ENCODE assay signal across 20 mouse cellular contexts in the genomic region with DNA sequence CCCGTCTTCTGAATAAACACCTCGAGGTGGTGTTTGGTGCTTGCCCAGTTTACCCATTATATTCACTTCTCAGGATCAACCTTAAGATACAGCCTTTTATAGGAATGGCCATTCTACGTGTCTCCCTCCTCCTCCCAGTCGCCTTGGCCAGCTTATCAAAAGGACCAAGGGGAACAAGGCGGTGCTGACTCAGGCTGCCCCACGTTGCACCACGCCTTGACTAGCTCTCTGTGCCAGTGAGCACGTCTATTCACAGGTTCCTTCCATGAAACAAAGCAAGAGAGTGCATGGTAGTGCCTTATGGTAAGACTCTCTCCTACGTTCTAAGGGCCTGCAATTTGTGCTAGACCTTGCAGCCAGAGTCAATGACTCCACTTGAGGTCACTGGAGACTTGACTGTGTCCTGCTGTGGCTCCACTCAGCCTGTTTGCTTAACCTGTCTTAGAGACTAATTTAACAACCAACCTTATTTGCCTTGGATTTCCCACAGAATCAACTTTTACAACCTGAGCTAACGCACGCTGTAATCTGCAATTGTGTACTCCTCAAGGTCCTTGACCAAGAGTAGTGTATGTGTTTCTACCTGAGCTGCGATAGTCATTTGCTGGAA.
DNase-seq lines count a peak whose midpoint lies in the region; ATAC-seq lines count a peak whose summit lies in the region.
"Had no signal": no experiment of that assay in that cellular context is flagged by ENCODE, and none has a peak within 500 bp of the region (broad histone marks: within the 10 kb centered on the region; RNA-seq: fewer than 3 reads in every experiment).

No protein-coding gene starts in this region.

- H3K36me3 ChIP-seq in intestine, embryonic 15.5 days, result no peaks in the 10 kb centered on the region
- no peaks in the 10 kb centered on the region for H3K36me3 ChIP-seq in liver, embryonic 15.5 days (replicated peaks)
- H3K36me3 ChIP-seq in hindbrain, embryonic 12.5 days, result no peaks in the 10 kb centered on the region
- H3K36me3 ChIP-seq: embryonic facial prominence, embryonic 13.5 days; heart, embryonic 13.5 days; midbrain, embryonic 10.5 days had no signal

- ATAC-seq in intestine, embryonic 15.5 days, result peak; percentile 54
- ATAC-seq in liver, embryonic 15.5 days (ENCODE audit: insufficient read depth), result peak; percentile 80
- ATAC-seq in megakaryocyte-erythroid progenitor cell, adult 5-6 weeks (replicated peaks; ENCODE audit: low FRiP score, low TSS enrichment, poor library complexity, severe bottlenecking), result peak; percentile 60
- no peak for ATAC-seq in hindbrain, embryonic 12.5 days (ENCODE audit: low FRiP score)
- ATAC-seq: forebrain, embryonic 16.5 days; hindbrain, embryonic 16.5 days had no signal

- no peaks in the 10 kb centered on the region for H3K9me3 ChIP-seq in intestine, embryonic 15.5 days
- H3K9me3 ChIP-seq in liver, embryonic 15.5 days (replicated peaks), result no peaks in the 10 kb centered on the region
- no peaks in the 10 kb centered on the region for H3K9me3 ChIP-seq in hindbrain, embryonic 12.5 days (replicated peaks)
- H3K9me3 ChIP-seq: embryonic facial prominence, embryonic 13.5 days; heart, embryonic 13.5 days; midbrain, embryonic 10.5 days had no signal

- no peaks in the 10 kb centered on the region for H3K27me3 ChIP-seq in intestine, embryonic 15.5 days (replicated peaks)
- H3K27me3 ChIP-seq in liver, embryonic 15.5 days, result no peaks in the 10 kb centered on the region
- H3K27me3 ChIP-seq in hindbrain, embryonic 12.5 days, result no peaks in the 10 kb centered on the region
- H3K27me3 ChIP-seq: embryonic facial prominence, embryonic 13.5 days; heart, embryonic 13.5 days had no signal

- no peak overlapping the region for H3K4me2 ChIP-seq in intestine, embryonic 15.5 days (replicated peaks)
- 0 out of 2 replicates have a peak overlapping the region, but pooled peaks have one; percentile 1 for H3K4me2 ChIP-seq in liver, embryonic 15.5 days
- H3K4me2 ChIP-seq in hindbrain, embryonic 12.5 days (replicated peaks), result no peak overlapping the region
- H3K4me2 ChIP-seq: embryonic facial prominence, embryonic 13.5 days; heart, embryonic 13.5 days had no signal

- 0 out of 2 replicates have a peak overlapping the region, but pooled peaks have one; percentile 32 for H3K27ac ChIP-seq in intestine, embryonic 15.5 days
- H3K27ac ChIP-seq in liver, embryonic 15.5 days (replicated peaks), result 0 out of 2 replicates have a peak overlapping the region, but pooled peaks have one; percentile 6
- H3K27ac ChIP-seq in hindbrain, embryonic 12.5 days, result no peak overlapping the region
- H3K27ac ChIP-seq: embryonic facial prominence, embryonic 13.5 days; heart, embryonic 13.5 days; layer of hippocampus, adult 2 months; midbrain, embryonic 10.5 days had no signal

- no peak overlapping the region for H3K9ac ChIP-seq in intestine, embryonic 15.5 days
- H3K9ac ChIP-seq in liver, embryonic 15.5 days, result no peak overlapping the region
- no peak overlapping the region for H3K9ac ChIP-seq in hindbrain, embryonic 12.5 days
- H3K9ac ChIP-seq: embryonic facial prominence, embryonic 13.5 days; heart, embryonic 13.5 days had no signal

- H3K4me1 ChIP-seq in intestine, embryonic 15.5 days (replicated peaks), result peaks cover 13% of the 10 kb centered on the region
- H3K4me1 ChIP-seq in liver, embryonic 15.5 days (replicated peaks), result peaks cover 47% of the 10 kb centered on the region
- H3K4me1 ChIP-seq in hindbrain, embryonic 12.5 days, result peaks cover 18% of the 10 kb centered on the region

- whole genome bisulfite sequencing in intestine, embryonic 15.5 days, result 68% methylated on average over 12 of the region's 12 CpGs
- WGBS in liver, embryonic 15.5 days (ENCODE audit: insufficient replicate concordance), result 50% methylated on average over 12 of the region's 12 CpGs
- 88% methylated on average over 12 of the region's 12 CpGs for WGBS in hindbrain, embryonic 12.5 days

- H3K4me3 ChIP-seq in intestine, embryonic 15.5 days (replicated peaks), result no peak overlapping the region
- no peak overlapping the region for H3K4me3 ChIP-seq in liver, embryonic 15.5 days (replicated peaks)
- H3K4me3 ChIP-seq in hindbrain, embryonic 12.5 days, result no peak overlapping the region
- H3K4me3 ChIP-seq: embryonic facial prominence, embryonic 13.5 days; heart, embryonic 13.5 days; layer of hippocampus, adult 2 months; midbrain, embryonic 10.5 days had no signal

- DNase-seq in c-Kit-positive CD71-positive TER-119-positive erythroid progenitor cells, embryonic 14.5 days (ENCODE audit: low spot score), result peak; percentile 35
- no peak for DNase-seq in adrenal gland, postnatal 25 days
- DNase-seq in adipocyte (ENCODE audit: low spot score), result no peak
- DNase-seq: adrenal gland, adult 2 months; cerebellum, postnatal 10 days; heart, postnatal 36 days; kidney, adult 18-20 months; kidney, postnatal 14 days; layer of hippocampus, postnatal 36 days; thymus, postnatal 36 days had no signal
